Mouse (Mus musculus) G1E (cell line): ENCODE results near the gene Zbed5.

ENCODE experiments used
- CTCF ChIP-seq: IDR thresholded peaks from 2 replicates; pipeline ENCODE4 v1.5.1; 2012; ENCODE audit warnings: low read depth, low read length, inconsistent platforms, mixed read lengths
- GATA1 ChIP-seq: IDR thresholded peaks from 2 replicates; pipeline ENCODE4 v1.6.1; 2012; ENCODE audit warnings: borderline replicate concordance, low read length, inconsistent platforms, mixed read lengths
- GATA2 ChIP-seq: IDR thresholded peaks from 2 replicates; pipeline ENCODE4 v1.6.1; 2012; ENCODE audit warnings: low read depth, low read length, inconsistent platforms, borderline replicate concordance
- POLR2AphosphoS5 ChIP-seq: IDR thresholded peaks from 2 replicates; pipeline ENCODE4 v1.6.1; 2012; ENCODE audit warnings: low read depth, low read length, inconsistent platforms; ENCODE audit not compliant: insufficient replicate concordance

DNA sequence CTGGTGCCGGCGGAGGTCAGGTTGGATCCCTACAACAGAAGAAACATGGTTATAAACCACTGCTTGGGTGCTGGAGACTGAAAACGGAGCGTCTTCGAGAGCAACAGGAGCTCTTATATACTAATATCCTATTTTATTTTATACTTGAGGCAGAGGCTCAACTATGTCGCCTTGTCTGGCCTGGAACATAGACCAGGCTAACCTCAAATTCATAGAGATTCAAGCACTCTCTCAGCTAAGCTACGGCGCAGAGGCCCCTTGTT is 48.0 kb upstream of the Zbed5 start:
- TF ChIP-seq CTCF, result no peak
- TF ChIP-seq GATA1, result no peak
- no peak for TF ChIP-seq GATA2
- TF ChIP-seq POLR2AphosphoS5, result no peak
